Mouse (Mus musculus): ENCODE measurements around the gene Olfr1111.
"Not testable (repeated sequence)": the region's sequence is repeated elsewhere in the genome, so short reads cannot be mapped to it uniquely, and the experiment has no call there.

Olfr1111 gene

GRCm38 (mm10) chr2:87152524-87152923, at the start of gene Olfr1111:
Gene Olfr1111, minus strand, starts transcription at chr2:87152624.
- no peak for DNase-seq (ENCODE audit: low spot score in 2 of 2)

- no peak for DNase-seq (ENCODE audit: low spot score in 2 of 2)
Measured at GRCm38 (mm10) chr2:87187498-87187897, 35.1 kb upstream of the Olfr1111 start, which contains the start of gene Olfr1112. Gene Olfr1112, plus strand, starts transcription at chr2:87187798.

GRCm38 (mm10) chr2:87167731-87168130, 15.3 kb upstream of the Olfr1111 start:
- DNase-seq (ENCODE audit: low spot score in 2 of 2) = not testable (repeated sequence)

- no peak for DNase-seq (ENCODE audit: low spot score in 2 of 2)
Measured at GRCm38 (mm10) chr2:87140200-87140599, 12.2 kb downstream of the Olfr1111 start, which contains the start of gene Olfr1110. Gene Olfr1110, minus strand, starts transcription at chr2:87140300.

- no peak for DNase-seq (ENCODE audit: low spot score in 2 of 2)
Measured at GRCm38 (mm10) chr2:87114467-87114866, 38.0 kb downstream of the Olfr1111 start, which contains the start of gene Olfr259. Gene Olfr259, minus strand, starts transcription at chr2:87114567.
